Mouse (Mus musculus): ENCODE data around the gene Wfdc12.

DNA sequence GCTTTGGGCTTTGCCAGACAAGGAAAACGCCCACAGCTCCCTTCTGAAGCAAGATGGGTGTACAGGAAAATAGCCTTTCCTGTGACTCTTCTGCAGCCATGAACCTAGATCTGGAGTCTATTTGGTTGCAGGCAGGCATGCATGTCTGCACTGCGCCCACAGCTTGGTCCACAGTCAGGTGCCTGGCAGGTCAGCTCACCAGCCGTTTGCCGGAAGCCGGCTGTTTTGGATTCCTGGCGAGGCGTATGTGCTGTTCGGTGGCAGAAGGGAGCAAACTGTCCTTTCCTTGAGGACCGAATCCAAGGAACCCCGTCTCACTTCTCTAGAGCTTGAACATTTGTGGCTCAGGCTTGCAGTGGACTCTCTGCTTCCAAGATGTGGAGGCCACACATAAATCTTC, 36.4 kb downstream of the Wfdc12 start:
- TF ChIP-seq CTCF (IDR thresholded peaks at IDR 0.05; ENCODE audit: low read depth, low read length) (no peak), POLR2A (IDR thresholded peaks at IDR 0.05; ENCODE audit: extremely low read depth, insufficient read depth, low read length) (no peak)
